Mouse (Mus musculus) liver, embryonic 12.5 days (tissue): ENCODE results near the gene Zbtb48. TPM values are rescaled to one million over a fixed set of nuclear protein-coding genes. Genes with fewer than 3 reads are reported as not detected.

Source experiments
- ATAC-seq: fragments of 200-750 bp; cut with Nextera tagmentation; 2 replicates; pipeline ENCODE4 v1.8.0; 2017; ENCODE audit warnings: moderate number of reproducible peaks, mild to moderate bottlenecking, moderate library complexity
- H3K27ac ChIP-seq: fragments of 300-500 bp; sonication (generic); 2 replicates; pipeline ENCODE4 v1.5.1; 2016; ENCODE audit warnings: mild to moderate bottlenecking
- H3K27me3 ChIP-seq: fragments of 300-500 bp; sonication (generic); replicated peaks from 2 replicates; pipeline ENCODE4 v1.6.1; 2016; ENCODE audit warnings: mild to moderate bottlenecking, moderate library complexity
- H3K36me3 ChIP-seq: fragments of 300-500 bp; sonication (generic); 2 replicates; pipeline ENCODE4 v1.6.1; 2016; ENCODE audit warnings: mild to moderate bottlenecking, moderate library complexity
- H3K4me1 ChIP-seq: fragments of 300-500 bp; sonication (generic); 2 replicates; pipeline ENCODE4 v1.6.1; 2016
- H3K4me2 ChIP-seq: fragments of 300-500 bp; sonication (generic); 2 replicates; pipeline ENCODE4 v1.6.1; 2016; ENCODE audit warnings: mild to moderate bottlenecking, moderate library complexity
- H3K4me3 ChIP-seq: fragments of 300-500 bp; sonication (generic); 2 replicates; pipeline ENCODE4 v1.5.1; 2016; ENCODE audit warnings: mild to moderate bottlenecking, moderate library complexity
- H3K9ac ChIP-seq: fragments of 300-500 bp; sonication (generic); 2 replicates; pipeline ENCODE4 v1.6.1; 2016; ENCODE audit warnings: mild to moderate bottlenecking, moderate library complexity
- H3K9me3 ChIP-seq: fragments of 300-500 bp; sonication (generic); replicated peaks from 2 replicates; pipeline ENCODE4 v1.6.1; 2016; ENCODE audit warnings: mild to moderate bottlenecking, moderate library complexity
- WGBS: fragments of 180-500 bp; shearing (Covaris S2); methylation state at CpG from one replicate; pipeline ENCODE4 v1.1.7; 2016; ENCODE audit not compliant: insufficient replicate concordance; 5-methylcytosine and 5-hydroxymethylcytosine counted together
- polyA plus RNA-seq: library from polyadenylated mRNA; unstranded; fragments of >200 nt; fragmentation: Nextera tagmentation; extraction: Ambion mirVana; gene quantifications from 2 replicates; pipeline ENCODE4 v1.2.1, GENCODE M21; 2016

Zbtb48 gene
- polyA plus RNA-seq = 11.4 and 12.2 TPM in 2 replicates

DNA sequence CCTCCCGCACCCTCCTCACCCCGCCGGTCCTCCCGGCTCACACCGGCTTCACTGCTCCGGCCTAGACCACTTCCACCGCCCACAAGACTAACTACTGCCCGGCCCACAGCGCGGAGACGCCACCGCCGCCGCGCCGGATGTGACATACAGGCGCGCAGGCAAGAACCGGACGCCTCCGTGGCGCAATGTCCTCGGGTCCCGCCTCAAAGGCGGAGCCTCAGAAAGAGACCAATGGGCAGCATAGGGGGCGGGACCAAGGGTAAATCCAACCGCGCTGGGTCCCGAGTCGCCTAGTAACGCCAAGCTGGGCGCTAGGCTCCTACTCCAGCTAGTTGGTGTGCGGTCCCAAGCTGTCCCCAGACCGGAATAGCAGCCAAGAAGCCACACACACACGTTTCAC is at the start of gene Zbtb48:
Zbtb48 (minus strand) TSS at position 148 of the 400 bp plus-strand sequence.
- Histone ChIP-seq H3K4me2 (peak within 1 kb of the TSS; percentile 98), H3K4me3 (peak within 1 kb of the TSS; percentile 74), H3K36me3 (peaks cover 38% of the 10 kb centered on the region), H3K27me3 (peaks cover 19% of the 10 kb centered on the region), H3K4me1 (peaks cover 51% of the 10 kb centered on the region), H3K27ac (peak within 1 kb of the TSS; percentile 79), H3K9me3 (no peaks in the 10 kb centered on the region), H3K9ac (peak within 1 kb of the TSS; percentile 79)
- 2% methylated on average over 33 of the region's 35 CpGs for WGBS
- ATAC-seq = peak; percentile 97

DNA sequence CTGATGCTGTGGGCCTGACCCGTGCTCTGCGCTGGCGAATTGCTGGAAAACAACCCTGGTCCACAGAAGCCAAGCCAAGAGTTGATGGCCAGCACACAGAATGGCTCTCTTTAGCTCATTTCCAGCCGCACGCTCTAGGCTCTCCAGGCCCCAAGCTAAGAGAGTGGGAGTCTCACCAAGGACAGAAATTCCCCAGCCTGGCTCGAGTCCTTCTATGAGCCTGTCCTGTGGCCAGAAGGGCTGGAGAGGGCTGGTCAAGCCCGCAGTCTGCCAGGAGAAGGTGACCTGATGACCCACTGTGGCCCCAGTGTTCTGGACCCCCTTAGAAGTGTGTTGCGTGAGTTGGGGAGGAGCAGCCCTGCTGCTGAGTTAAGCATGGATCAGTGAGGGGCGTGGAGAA is 49.7 kb upstream of the Zbtb48 start:
- peaks cover 19% of the 10 kb centered on the region for H3K27me3 ChIP-seq
- no peak overlapping the region for H3K4me2 ChIP-seq
- peaks cover 28% of the 10 kb centered on the region for H3K4me1 ChIP-seq
- 76% methylated on average over 9 of the region's 9 CpGs for WGBS
- no peaks in the 10 kb centered on the region for H3K9me3 ChIP-seq
- no peak overlapping the region for H3K4me3 ChIP-seq
- ATAC-seq = no peak
- H3K27ac ChIP-seq = no peak overlapping the region
- H3K36me3 ChIP-seq = no peaks in the 10 kb centered on the region
- H3K9ac ChIP-seq = no peak overlapping the region

DNA sequence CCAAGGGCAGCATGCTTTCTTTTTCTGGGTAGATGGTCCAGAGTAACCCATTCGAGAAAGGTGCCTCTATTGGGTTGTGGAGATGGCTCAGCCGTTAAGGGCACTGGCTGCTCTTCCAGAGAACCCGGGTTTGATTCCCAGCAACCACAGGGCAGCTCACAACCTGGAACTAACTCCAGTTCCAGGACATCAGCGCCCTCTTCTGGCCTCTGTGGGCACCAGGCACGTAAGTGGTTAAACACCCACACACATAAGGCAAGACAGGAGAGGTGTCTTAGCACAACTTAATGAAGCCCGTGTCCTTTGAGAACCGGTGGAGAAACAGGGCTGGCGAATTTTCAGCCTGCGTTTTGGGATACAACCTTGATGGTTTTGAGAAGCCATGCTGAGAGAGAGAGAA is 47.1 kb upstream of the Zbtb48 start:
- H3K27ac ChIP-seq = no peak overlapping the region
- H3K4me3 ChIP-seq = no peak overlapping the region
- H3K9me3 ChIP-seq = no peaks in the 10 kb centered on the region
- no peak for ATAC-seq
- no peak overlapping the region for H3K4me2 ChIP-seq
- peaks cover 20% of the 10 kb centered on the region for H3K27me3 ChIP-seq
- H3K4me1 ChIP-seq = peaks cover 40% of the 10 kb centered on the region
- no peak overlapping the region for H3K9ac ChIP-seq
- 78% methylated on average over 9 of the region's 9 CpGs for WGBS
- H3K36me3 ChIP-seq = no peaks in the 10 kb centered on the region

DNA sequence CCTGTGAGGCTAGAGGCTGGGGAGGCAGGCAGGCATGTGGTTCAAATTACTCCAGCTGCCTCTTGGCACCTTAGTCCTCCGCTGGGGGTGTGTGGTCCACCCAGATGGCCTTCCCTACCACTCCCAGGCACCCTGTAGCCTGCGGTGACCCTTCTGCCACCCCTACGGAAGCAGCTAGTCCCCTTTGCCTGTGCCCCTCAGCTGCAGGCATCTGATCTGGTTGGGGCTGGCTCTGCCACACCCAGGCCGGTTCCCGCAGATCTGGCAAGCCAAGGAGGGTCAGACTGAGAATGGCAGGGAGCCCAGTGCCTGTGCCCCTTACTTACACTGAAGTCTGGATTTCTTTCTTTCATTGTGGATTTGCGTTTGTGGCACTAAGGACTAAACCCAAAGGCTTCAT is 46.2 kb upstream of the Zbtb48 start:
- Histone ChIP-seq H3K27me3 (peaks cover 20% of the 10 kb centered on the region), H3K9ac (no peak overlapping the region), H3K4me3 (no peak overlapping the region), H3K9me3 (no peaks in the 10 kb centered on the region), H3K4me2 (no peak overlapping the region), H3K36me3 (no peaks in the 10 kb centered on the region), H3K27ac (no peak overlapping the region), H3K4me1 (peaks cover 40% of the 10 kb centered on the region)
- 74% methylated on average over 6 of the region's 6 CpGs for WGBS
- ATAC-seq = no peak

DNA sequence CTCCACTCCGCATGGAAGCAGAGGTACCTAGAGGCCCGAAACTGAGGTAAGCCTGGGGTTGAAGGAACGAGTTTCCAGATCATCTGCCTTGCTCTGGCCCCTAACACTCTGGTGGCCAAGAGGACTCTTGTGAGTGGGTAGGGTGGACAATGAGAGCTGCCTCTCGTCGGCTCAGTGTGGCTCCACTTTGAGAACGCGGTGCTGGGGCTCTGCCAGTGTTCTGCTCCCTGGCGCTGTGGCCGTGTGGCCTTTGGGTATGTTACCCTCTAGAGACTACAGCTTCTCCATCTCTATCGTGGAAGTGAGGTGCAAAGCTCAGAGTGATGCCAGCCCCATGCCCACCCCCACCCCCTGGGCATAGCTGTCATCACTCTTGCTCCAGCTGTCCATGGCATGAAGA is 45.2 kb upstream of the Zbtb48 start:
- H3K4me3 ChIP-seq = no peak overlapping the region
- no peak overlapping the region for H3K27ac ChIP-seq
- no peak for ATAC-seq
- no peak overlapping the region for H3K9ac ChIP-seq
- H3K9me3 ChIP-seq = no peaks in the 10 kb centered on the region
- 55% methylated on average over 10 of the region's 10 CpGs for WGBS
- peaks cover 20% of the 10 kb centered on the region for H3K27me3 ChIP-seq
- H3K36me3 ChIP-seq = no peaks in the 10 kb centered on the region
- H3K4me2 ChIP-seq = no peak overlapping the region
- H3K4me1 ChIP-seq = peaks cover 34% of the 10 kb centered on the region

DNA sequence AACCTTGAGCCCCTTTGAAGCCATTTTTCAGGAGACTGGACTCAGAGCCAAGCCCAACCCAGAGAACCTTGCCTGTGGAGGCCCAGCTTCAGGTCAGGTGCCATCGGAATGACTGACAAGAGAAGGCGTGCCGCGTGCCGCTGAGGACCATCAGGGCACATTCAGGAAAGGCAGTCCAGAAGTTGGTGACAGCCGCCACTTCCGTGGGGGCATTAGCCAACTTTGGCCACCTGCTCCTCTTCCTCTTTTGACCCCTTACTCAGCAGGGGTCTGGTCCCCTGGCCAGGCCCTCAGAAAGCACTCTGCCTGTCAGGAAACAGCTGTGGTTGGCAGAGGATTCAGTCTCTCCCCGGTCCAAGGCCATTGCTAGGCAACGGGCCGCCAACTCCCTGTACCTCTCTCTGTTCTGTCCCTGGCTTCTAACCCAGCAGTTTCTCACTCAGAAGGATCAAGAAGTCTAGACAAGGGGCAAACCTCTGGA is 44.7 kb upstream of the Zbtb48 start, which contains the start of gene Plekhg5:
Plekhg5 (plus strand) TSS at position 378 of the 481 bp plus-strand sequence.
- Histone ChIP-seq H3K4me1 (peaks cover 34% of the 10 kb centered on the region), H3K27me3 (peaks cover 17% of the 10 kb centered on the region), H3K9ac (no peak within 1 kb of the TSS), H3K27ac (no peak within 1 kb of the TSS), H3K9me3 (no peaks in the 10 kb centered on the region), H3K4me3 (no peak within 1 kb of the TSS), H3K36me3 (no peaks in the 10 kb centered on the region), H3K4me2 (no peak within 1 kb of the TSS)
- ATAC-seq = no peak
- WGBS = 26% methylated on average over 10 of the region's 10 CpGs

DNA sequence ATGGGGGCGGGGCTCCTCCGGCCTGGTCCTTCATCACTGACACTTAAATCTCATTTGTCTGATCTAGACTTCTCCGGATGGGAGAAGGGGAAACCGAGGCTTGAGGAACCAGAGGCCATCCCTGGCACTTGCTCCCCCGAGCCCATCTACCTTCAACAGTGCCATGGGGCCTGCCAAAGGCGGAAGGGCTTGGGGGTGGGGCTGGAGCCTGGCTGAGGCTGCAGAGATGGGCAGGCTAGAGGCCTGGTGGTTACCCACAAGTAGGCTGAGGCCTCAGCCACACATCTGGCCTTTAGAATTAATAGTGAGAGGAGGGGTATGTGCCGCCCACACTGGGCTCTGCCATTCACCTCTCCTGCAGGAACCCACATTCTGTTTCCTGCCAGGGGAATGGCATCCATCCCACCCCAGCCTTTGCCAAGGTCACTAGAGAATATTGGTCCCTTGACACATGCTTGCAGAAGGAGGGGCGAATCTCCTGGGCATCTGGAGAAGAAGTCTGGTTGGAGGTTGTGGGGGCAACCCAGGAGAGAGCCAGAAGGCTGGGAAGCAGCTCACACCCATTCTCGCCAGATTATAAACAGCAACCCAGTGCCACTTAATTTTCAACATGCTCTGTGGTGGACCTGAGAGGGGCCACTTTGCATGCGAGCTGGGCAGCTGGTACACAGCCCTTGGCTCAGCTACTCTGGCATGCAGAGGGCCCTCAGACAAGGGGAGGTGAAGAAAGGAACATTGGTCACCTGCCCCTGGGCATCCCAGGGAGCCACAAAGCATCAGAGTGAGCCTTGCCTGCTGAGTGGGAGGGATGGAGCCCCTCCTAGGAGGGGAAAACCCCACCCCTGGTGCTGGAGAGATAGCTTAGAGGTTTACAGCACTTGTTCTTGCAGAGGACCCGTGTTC is 43.3 kb upstream of the Zbtb48 start:
- H3K27me3 ChIP-seq = peaks cover 9% of the 10 kb centered on the region
- ATAC-seq = no peak
- no peak overlapping the region for H3K4me2 ChIP-seq
- H3K9me3 ChIP-seq = no peaks in the 10 kb centered on the region
- H3K4me3 ChIP-seq = no peak overlapping the region
- H3K4me1 ChIP-seq = peaks cover 28% of the 10 kb centered on the region
- no peak overlapping the region for H3K9ac ChIP-seq
- no peaks in the 10 kb centered on the region for H3K36me3 ChIP-seq
- no peak overlapping the region for H3K27ac ChIP-seq
- WGBS = 47% methylated on average over 11 of the region's 11 CpGs

DNA sequence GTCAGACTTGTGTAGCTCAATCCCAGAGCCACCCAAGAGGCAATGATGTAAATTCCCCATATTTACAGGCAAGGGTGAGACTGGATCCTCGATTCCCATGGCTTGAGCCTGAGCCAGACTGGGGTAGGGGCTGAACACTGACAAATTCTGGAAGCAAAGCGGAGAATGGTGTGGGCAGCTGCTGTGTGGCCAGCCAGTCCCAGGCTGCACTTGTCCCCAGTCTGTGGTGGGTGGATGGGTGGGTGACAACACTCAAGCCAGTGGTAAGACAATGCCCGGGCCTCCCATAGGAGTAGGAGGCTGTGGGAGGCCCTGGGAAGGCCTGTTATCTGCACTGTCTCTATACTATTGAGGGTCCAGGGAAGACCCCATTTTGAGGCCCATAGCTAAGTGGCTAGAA is 41.8 kb upstream of the Zbtb48 start:
- H3K9me3 ChIP-seq = no peaks in the 10 kb centered on the region
- H3K4me1 ChIP-seq = peaks cover 27% of the 10 kb centered on the region
- no peak for ATAC-seq
- H3K4me3 ChIP-seq = no peak overlapping the region
- H3K4me2 ChIP-seq = no peak overlapping the region
- WGBS = 76% methylated on average over 3 of the region's 3 CpGs
- peaks cover 9% of the 10 kb centered on the region for H3K27me3 ChIP-seq
- H3K36me3 ChIP-seq = no peaks in the 10 kb centered on the region
- H3K27ac ChIP-seq = no peak overlapping the region
- H3K9ac ChIP-seq = no peak overlapping the region

DNA sequence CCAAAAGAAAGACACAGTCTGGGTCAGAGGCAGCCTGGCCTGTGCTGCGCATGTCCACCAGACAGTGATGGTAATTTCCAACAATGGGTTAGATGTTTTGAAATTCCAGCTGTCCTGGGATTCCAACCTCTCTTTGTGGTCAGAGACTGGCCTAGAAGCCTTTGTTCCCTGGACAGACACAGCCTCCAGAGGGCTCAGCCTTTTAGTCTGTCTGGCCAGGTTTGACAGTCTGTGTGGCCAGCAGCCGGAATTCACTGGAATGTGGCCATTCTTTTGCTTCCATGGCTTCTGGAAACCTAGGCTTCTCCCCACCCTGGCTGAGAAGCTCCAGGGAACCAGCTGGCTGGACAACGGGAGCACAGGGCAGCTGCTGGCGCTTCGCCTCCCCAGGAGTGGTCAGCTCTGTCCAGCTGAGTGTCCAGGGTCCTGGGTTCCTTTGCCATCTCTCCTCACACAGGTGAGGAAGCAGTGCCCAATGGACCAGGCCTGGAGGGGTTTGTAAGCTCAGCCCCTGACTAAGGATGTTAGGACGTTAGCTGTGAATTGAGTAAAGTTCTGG is 40.8 kb upstream of the Zbtb48 start:
- Histone ChIP-seq H3K27me3 (peaks cover 9% of the 10 kb centered on the region), H3K36me3 (no peaks in the 10 kb centered on the region), H3K4me2 (no peak overlapping the region), H3K9ac (no peak overlapping the region), H3K27ac (no peak overlapping the region), H3K9me3 (no peaks in the 10 kb centered on the region), H3K4me3 (no peak overlapping the region), H3K4me1 (peaks cover 19% of the 10 kb centered on the region)
- no peak for ATAC-seq
- WGBS = 71% methylated on average over 6 of the region's 6 CpGs

DNA sequence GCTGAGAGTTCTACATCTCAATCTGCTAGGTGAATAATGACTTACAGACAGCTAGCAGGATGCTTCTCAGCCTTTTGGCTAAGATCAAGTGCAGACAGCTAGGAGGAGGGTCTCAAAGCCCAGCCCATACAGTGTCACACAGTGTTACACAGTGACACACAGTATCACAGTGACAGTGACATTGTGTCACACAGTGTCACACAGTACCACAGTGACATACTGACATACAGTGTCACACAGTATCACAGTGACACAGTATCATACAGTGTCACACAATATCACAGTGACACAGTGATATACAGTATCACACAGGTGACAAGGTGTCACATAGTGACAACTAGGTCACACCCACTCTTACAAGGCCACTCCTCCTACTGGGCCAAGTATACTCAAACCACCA is 39.8 kb upstream of the Zbtb48 start:
- H3K27me3 ChIP-seq = peaks cover 2% of the 10 kb centered on the region
- peak; percentile 22; the same call in 1 of the 2 replicates for ATAC-seq

DNA sequence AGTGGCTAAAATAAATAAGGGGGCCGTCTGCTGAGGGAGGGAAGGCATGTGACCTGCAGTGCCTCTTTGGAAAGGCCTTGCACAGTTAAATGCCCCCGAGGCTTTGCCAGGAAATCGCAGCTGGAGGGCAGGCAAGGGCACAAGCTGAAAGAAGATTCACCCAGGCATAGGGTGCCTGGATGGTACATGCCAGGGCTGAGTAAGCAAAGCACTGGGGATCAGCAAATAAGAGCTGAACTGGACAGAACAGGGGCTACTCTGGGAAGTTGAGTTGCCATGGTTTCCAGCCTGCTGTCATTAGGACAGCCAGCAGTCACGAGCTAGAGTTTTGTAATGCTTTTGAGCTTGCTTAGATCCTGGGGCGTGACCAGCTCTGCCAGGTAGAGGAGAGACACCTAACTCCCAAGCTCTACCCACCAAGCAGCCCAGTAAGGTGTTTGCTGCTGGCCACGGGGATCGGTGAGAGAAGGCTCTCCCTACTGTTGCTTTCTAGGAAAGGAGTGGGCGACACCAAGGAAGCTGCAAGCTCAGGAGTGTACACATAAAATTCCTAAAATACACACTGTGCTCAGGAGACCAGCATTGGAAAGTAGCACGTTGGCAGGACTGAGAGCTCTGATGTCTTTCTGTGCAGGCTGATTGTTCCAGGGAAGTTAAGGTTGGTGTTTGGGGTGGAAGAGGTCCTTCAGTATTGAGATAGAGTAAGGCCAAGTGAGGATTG is 35.1 kb upstream of the Zbtb48 start:
- Histone ChIP-seq H3K27ac (peak overlapping the region; percentile 18; the same call in 1 of the 2 replicates), H3K4me2 (no peak overlapping the region), H3K27me3 (no peaks in the 10 kb centered on the region), H3K9me3 (no peaks in the 10 kb centered on the region), H3K4me3 (no peak overlapping the region), H3K36me3 (peaks cover 40% of the 10 kb centered on the region), H3K9ac (no peak overlapping the region), H3K4me1 (0 out of 2 replicates have a peak, but pooled peaks cover 8% of the 10 kb centered on the region)
- peak; percentile 39; the same call in 1 of the 2 replicates for ATAC-seq
- 65% methylated on average over 9 of the region's 9 CpGs for WGBS

More for the DNA sequence above, 39.8 kb upstream of the Zbtb48 start:
- Histone ChIP-seq H3K27ac (no peak overlapping the region), H3K9ac (no peak overlapping the region), H3K4me2 (no peak overlapping the region), H3K36me3 (peaks cover 3% of the 10 kb centered on the region; the same call in 1 of the 2 replicates), H3K4me1 (peaks cover 17% of the 10 kb centered on the region), H3K4me3 (no peak overlapping the region), H3K9me3 (no peaks in the 10 kb centered on the region)

DNA sequence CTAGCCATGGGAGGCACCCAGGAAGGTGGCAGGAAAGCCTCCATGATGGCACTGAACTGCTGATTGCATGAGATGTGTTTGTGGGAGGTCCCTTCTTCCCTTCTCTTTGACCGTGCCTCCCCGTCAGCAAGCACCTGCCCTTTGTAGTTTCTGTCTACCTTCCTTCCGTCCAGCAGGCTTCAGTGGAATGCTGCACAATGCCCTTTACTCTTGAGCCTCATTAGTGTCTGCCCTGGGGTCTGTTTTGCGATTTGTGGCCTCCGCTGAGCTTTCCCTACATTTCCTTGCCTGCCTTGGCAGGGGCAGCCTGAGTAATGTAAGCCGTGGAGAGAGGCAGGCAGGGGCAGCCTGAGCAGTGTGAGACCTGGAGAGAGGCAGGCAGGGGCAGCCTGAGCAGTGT is 17.1 kb upstream of the Zbtb48 start:
- Histone ChIP-seq H3K27me3 (no peaks in the 10 kb centered on the region), H3K9ac (no peak overlapping the region), H3K4me3 (no peak overlapping the region), H3K4me1 (peaks cover 24% of the 10 kb centered on the region), H3K9me3 (no peaks in the 10 kb centered on the region), H3K4me2 (no peak overlapping the region), H3K27ac (no peak overlapping the region), H3K36me3 (peaks cover 86% of the 10 kb centered on the region)
- WGBS = 83% methylated on average over 6 of the region's 6 CpGs
- ATAC-seq = no peak
